In the genomic region with DNA sequence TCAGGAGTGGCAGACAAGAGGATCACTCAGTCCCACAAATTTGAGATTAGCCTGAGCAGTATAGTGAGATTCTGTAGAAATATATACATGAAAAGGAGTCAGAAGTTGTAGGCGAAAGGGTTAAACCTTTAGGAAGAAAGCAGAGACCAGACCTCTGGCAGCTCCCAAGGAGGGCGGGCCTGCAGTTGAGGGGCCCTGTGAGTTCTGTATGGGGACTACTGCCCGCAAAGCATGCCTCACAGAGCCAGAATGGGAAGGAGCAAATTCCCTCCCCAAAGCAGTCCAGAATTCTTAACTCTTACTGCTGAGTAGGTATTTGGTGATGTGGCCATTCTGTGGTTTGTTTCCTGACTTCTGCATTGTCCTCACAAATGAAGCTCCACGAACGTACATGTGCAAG, we compare ENCODE assay signal across 11 mouse cellular contexts. TPM values are rescaled to one million over a fixed set of nuclear protein-coding genes. Genes with fewer than 3 reads are reported as not detected.
DNase-seq lines count a peak whose midpoint lies in the region; ATAC-seq and TF ChIP-seq lines count a peak whose summit lies in the region.
"Had no signal": no experiment of that assay in that cellular context is flagged by ENCODE, and none has a peak within 500 bp of the region (broad histone marks: within the 10 kb centered on the region; RNA-seq: fewer than 3 reads in every experiment).

No protein-coding gene starts in this region.

- no peak for DNase-seq in heart, postnatal 25 days (ENCODE audit: low spot score)
- peak; percentile 21 for DNase-seq in midbrain, embryonic 10.5 days (ENCODE audit: low spot score)
- DNase-seq in ovary, postnatal 14 days (ENCODE audit: low spot score), result no peak
- DNase-seq: cerebellum, postnatal 25 days; kidney, adult 8-10 months had no signal

- H3K4me3 ChIP-seq in heart, embryonic 11.5 days (ENCODE audit: low read depth, low read length), result no peak overlapping the region; the same call in 1 of the 2 replicates
- no peak overlapping the region for H3K4me3 ChIP-seq in midbrain, embryonic 10.5 days
- no peak overlapping the region for H3K4me3 ChIP-seq in midbrain, embryonic 13.5 days (replicated peaks)
- no peak overlapping the region for H3K4me3 ChIP-seq in intestine, postnatal 0 days (ENCODE audit: low read depth, low read length)
- no peak overlapping the region for H3K4me3 ChIP-seq in stomach, embryonic 14.5 days (ENCODE audit: low read depth, low read length)
- no peak overlapping the region for H3K4me3 ChIP-seq in midbrain, embryonic 16.5 days (ENCODE audit: low read depth, low read length)

- peak overlapping the region; percentile 36 for H3K4me2 ChIP-seq in heart, embryonic 11.5 days
- no peak overlapping the region for H3K4me2 ChIP-seq in midbrain, embryonic 13.5 days (replicated peaks)
- H3K4me2 ChIP-seq in intestine, postnatal 0 days (replicated peaks; ENCODE audit: low read depth), result peak overlapping the region; percentile 14
- H3K4me2 ChIP-seq in stomach, embryonic 14.5 days (replicated peaks; ENCODE audit: low read depth, low read length), result peak overlapping the region; percentile 41
- no peak overlapping the region for H3K4me2 ChIP-seq in midbrain, embryonic 16.5 days (ENCODE audit: low read length)

- H3K9ac ChIP-seq in heart, embryonic 11.5 days (ENCODE audit: low read depth, low read length), result peak overlapping the region; percentile 36
- no peak overlapping the region for H3K9ac ChIP-seq in midbrain, embryonic 13.5 days (replicated peaks)
- no peak overlapping the region for H3K9ac ChIP-seq in intestine, postnatal 0 days (ENCODE audit: low read depth, low read length)
- H3K9ac ChIP-seq in stomach, embryonic 14.5 days (replicated peaks; ENCODE audit: low read depth, low read length), result no peak overlapping the region
- no peak overlapping the region for H3K9ac ChIP-seq in midbrain, embryonic 16.5 days (ENCODE audit: low read depth, low read length)

- WGBS in heart, embryonic 11.5 days (ENCODE audit: insufficient replicate concordance), result 27% methylated on average over 5 of the region's 5 CpGs
- WGBS in midbrain, embryonic 10.5 days, result 53% methylated on average over 5 of the region's 5 CpGs
- WGBS in midbrain, embryonic 13.5 days, result 47% methylated on average over 5 of the region's 5 CpGs
- 13% methylated on average over 5 of the region's 5 CpGs for WGBS in intestine, postnatal 0 days
- WGBS in stomach, embryonic 14.5 days, result 6% methylated on average over 5 of the region's 5 CpGs
- WGBS in midbrain, embryonic 16.5 days, result 49% methylated on average over 5 of the region's 5 CpGs

- H3K27me3 ChIP-seq in heart, embryonic 11.5 days (ENCODE audit: control insufficient read depth, insufficient read depth, low read length), result no peaks in the 10 kb centered on the region
- peaks cover 6% of the 10 kb centered on the region; the same call in 1 of the 2 replicates for H3K27me3 ChIP-seq in midbrain, embryonic 10.5 days (ENCODE audit: low read depth, poor library complexity, severe bottlenecking)
- H3K27me3 ChIP-seq in midbrain, embryonic 13.5 days, result peaks cover 4% of the 10 kb centered on the region; the same call in 1 of the 2 replicates
- no peaks in the 10 kb centered on the region for H3K27me3 ChIP-seq in intestine, postnatal 0 days (replicated peaks; ENCODE audit: control insufficient read depth, insufficient read depth, low read length)
- H3K27me3 ChIP-seq in stomach, embryonic 14.5 days (ENCODE audit: control insufficient read depth, insufficient read depth, low read length), result no peaks in the 10 kb centered on the region
- H3K27me3 ChIP-seq in midbrain, embryonic 16.5 days (ENCODE audit: control insufficient read depth, insufficient read depth, low read depth, low read length), result no peaks in the 10 kb centered on the region

- peaks cover 49% of the 10 kb centered on the region for H3K4me1 ChIP-seq in heart, embryonic 11.5 days (ENCODE audit: control insufficient read depth, insufficient read depth, low read length)
- peaks cover 16% of the 10 kb centered on the region for H3K4me1 ChIP-seq in midbrain, embryonic 10.5 days
- H3K4me1 ChIP-seq in midbrain, embryonic 13.5 days (replicated peaks), result peaks cover 6% of the 10 kb centered on the region; the same call in 1 of the 2 replicates
- H3K4me1 ChIP-seq in intestine, postnatal 0 days (replicated peaks; ENCODE audit: control insufficient read depth, insufficient read depth, low read length), result peaks cover 15% of the 10 kb centered on the region
- peaks cover 42% of the 10 kb centered on the region for H3K4me1 ChIP-seq in stomach, embryonic 14.5 days (ENCODE audit: control insufficient read depth, insufficient read depth, low read length)
- H3K4me1 ChIP-seq in midbrain, embryonic 16.5 days (ENCODE audit: control insufficient read depth, insufficient read depth, low read length), result no peaks in the 10 kb centered on the region

- H3K36me3 ChIP-seq in heart, embryonic 11.5 days (ENCODE audit: control insufficient read depth, insufficient read depth, low read length), result 0 out of 2 replicates have a peak, but pooled peaks cover 5% of the 10 kb centered on the region
- no peaks in the 10 kb centered on the region for H3K36me3 ChIP-seq in midbrain, embryonic 10.5 days
- no peaks in the 10 kb centered on the region for H3K36me3 ChIP-seq in midbrain, embryonic 13.5 days
- 0 out of 2 replicates have a peak, but pooled peaks cover 4% of the 10 kb centered on the region for H3K36me3 ChIP-seq in intestine, postnatal 0 days (ENCODE audit: control insufficient read depth, insufficient read depth)
- no peaks in the 10 kb centered on the region for H3K36me3 ChIP-seq in stomach, embryonic 14.5 days (ENCODE audit: control insufficient read depth, insufficient read depth, low read length)
- no peaks in the 10 kb centered on the region for H3K36me3 ChIP-seq in midbrain, embryonic 16.5 days (ENCODE audit: control insufficient read depth, insufficient read depth, low read length)

- no peak for ATAC-seq in heart, embryonic 11.5 days (replicated peaks; ENCODE audit: insufficient number of reproducible peaks, low FRiP score, low TSS enrichment)
- no peak for ATAC-seq in midbrain, embryonic 13.5 days
- peak; percentile 53 for ATAC-seq in intestine, postnatal 0 days
- peak; percentile 83 for ATAC-seq in stomach, embryonic 14.5 days (ENCODE audit: insufficient number of reproducible peaks, insufficient read depth, low FRiP score, low read depth)
- ATAC-seq in midbrain, embryonic 16.5 days, result no peak
- ATAC-seq: CD4-positive, CD25-positive, alpha-beta regulatory T cell, adult 4 months had no signal

- TF ChIP-seq CTCF in intestine, postnatal 0 days (IDR thresholded peaks at IDR 0.05; ENCODE audit: low read depth), result no peak

- intact Hi-C loops in heart, postnatal 25 days (cut with DNase I), result no loop called here

- peak overlapping the region; percentile 94 for H3K27ac ChIP-seq in heart, embryonic 11.5 days (ENCODE audit: low read depth, low read length)
- H3K27ac ChIP-seq in midbrain, embryonic 10.5 days (replicated peaks), result peak overlapping the region; percentile 43
- H3K27ac ChIP-seq in midbrain, embryonic 13.5 days, result no peak overlapping the region
- H3K27ac ChIP-seq in intestine, postnatal 0 days (ENCODE audit: low read depth, low read length), result peak overlapping the region; percentile 30
- H3K27ac ChIP-seq in stomach, embryonic 14.5 days (ENCODE audit: low read length), result peak overlapping the region; percentile 95
- no peak overlapping the region for H3K27ac ChIP-seq in midbrain, embryonic 16.5 days (ENCODE audit: low read length)

- H3K9me3 ChIP-seq in heart, embryonic 11.5 days (replicated peaks; ENCODE audit: control insufficient read depth, low read length), result no peaks in the 10 kb centered on the region
- no peaks in the 10 kb centered on the region for H3K9me3 ChIP-seq in midbrain, embryonic 10.5 days (replicated peaks)
- H3K9me3 ChIP-seq in midbrain, embryonic 13.5 days, result no peaks in the 10 kb centered on the region
- H3K9me3 ChIP-seq in intestine, postnatal 0 days (ENCODE audit: control insufficient read depth), result no peaks in the 10 kb centered on the region
- no peaks in the 10 kb centered on the region for H3K9me3 ChIP-seq in stomach, embryonic 14.5 days (ENCODE audit: control insufficient read depth, low read depth, low read length)
- H3K9me3 ChIP-seq in midbrain, embryonic 16.5 days (replicated peaks; ENCODE audit: control insufficient read depth, low read length, poor library complexity, severe bottlenecking), result no peaks in the 10 kb centered on the region

RNA-seq across cellular contexts. Expression of a gene that starts 11.6 kb away (rescaled TPM):
- 199 and 238 TPM in 2 replicates for polyA plus RNA-seq in heart, embryonic 11.5 days (2014; fragmentation: Nextera tagmentation; extraction: Ambion mirVana)
- 100 to 1,000 TPM in 1 of 2 experiments, 10 to 100 TPM in 1; 99.0 to 108 TPM for total RNA-seq in heart, postnatal 25 days (2021)
- polyA plus RNA-seq in midbrain, embryonic 10.5 days (2016; fragmentation: Nextera tagmentation; extraction: Ambion mirVana), result 16.3 and 18.0 TPM in 2 replicates
- 11.0 and 11.2 TPM in 2 replicates for polyA plus RNA-seq in midbrain, embryonic 13.5 days (2015; fragmentation: Nextera tagmentation; extraction: Ambion mirVana)
- polyA plus RNA-seq in intestine, postnatal 0 days (2015; fragmentation: Nextera tagmentation; extraction: Ambion mirVana), result 25.1 and 28.7 TPM in 2 replicates
- 46.0 and 51.7 TPM in 2 replicates for polyA plus RNA-seq in stomach, embryonic 14.5 days (2014; fragmentation: Nextera tagmentation; extraction: Ambion mirVana)
- 9.6 and 10.9 TPM in 2 replicates for polyA plus RNA-seq in midbrain, embryonic 16.5 days (2015; fragmentation: Nextera tagmentation; extraction: Ambion mirVana)

Comparison
In these comparisons a context has a peak if more than half of its experiments do, and no peak if none do; other contexts are left out.
1. H3K27ac ChIP-seq: peak in heart, embryonic 11.5 days (single experiment), midbrain, embryonic 10.5 days (single experiment), intestine, postnatal 0 days (single experiment) and stomach, embryonic 14.5 days (single experiment); none in midbrain, embryonic 13.5 days (single experiment) and midbrain, embryonic 16.5 days (single experiment).
2. ATAC-seq: peak in intestine, postnatal 0 days (single experiment) and stomach, embryonic 14.5 days (single experiment); none in heart, embryonic 11.5 days (single experiment), midbrain, embryonic 13.5 days (single experiment) and midbrain, embryonic 16.5 days (single experiment).
3. H3K4me2 ChIP-seq: peak in heart, embryonic 11.5 days (single experiment), intestine, postnatal 0 days (single experiment) and stomach, embryonic 14.5 days (single experiment); none in midbrain, embryonic 13.5 days (single experiment) and midbrain, embryonic 16.5 days (single experiment).